Mouse (Mus musculus): ENCODE measurements around the gene Scap. TPM values are rescaled to one million over a fixed set of nuclear protein-coding genes. Genes with fewer than 3 reads are reported as not detected.
"Not testable (repeated sequence)": the region's sequence is repeated elsewhere in the genome, so short reads cannot be mapped to it uniquely, and the experiment has no call there.

Scap gene
- polyA plus RNA-seq, 1 experiment = 42.1 TPM

- peaks cover 5% of the 10 kb centered on the region for H3K4me1 ChIP-seq (ENCODE audit: control insufficient read depth, insufficient read depth, low read length)
- WGBS = 46% methylated on average over 5 of the region's 5 CpGs
- no peak for DNase-seq
- H3K4me3 ChIP-seq (replicated peaks; ENCODE audit: extremely low read depth, low read depth, low read length) = no peak overlapping the region
- TF ChIP-seq POLR2A (IDR thresholded peaks at IDR 0.05; ENCODE audit: borderline replicate concordance, extremely low read depth, low read depth, low read length) (no peak), CTCF (IDR thresholded peaks at IDR 0.05; ENCODE audit: insufficient read depth, low read length) (no peak)
Measured at GRCm38 (mm10) chr9:110328946-110329630, 4.0 kb upstream of the Scap start.

- Histone ChIP-seq H3K4me1 (ENCODE audit: control insufficient read depth, insufficient read depth, low read length) (peaks cover 8% of the 10 kb centered on the region), H3K4me3 (replicated peaks; ENCODE audit: extremely low read depth, low read depth, low read length) (no peak overlapping the region)
- no peak for DNase-seq
- TF ChIP-seq CTCF (IDR thresholded peaks at IDR 0.05; ENCODE audit: insufficient read depth, low read length) (no peak), POLR2A (IDR thresholded peaks at IDR 0.05; ENCODE audit: borderline replicate concordance, extremely low read depth, low read depth, low read length) (no peak)
- WGBS = 56% methylated on average over 21 of the region's 21 CpGs
Measured at GRCm38 (mm10) chr9:110329655-110330054, 3.4 kb upstream of the Scap start.

GRCm38 (mm10) chr9:110330341-110330740 lies 2.7 kb upstream of the Scap start:
- DNase-seq = no peak
- no peak overlapping the region for H3K4me3 ChIP-seq (replicated peaks; ENCODE audit: extremely low read depth, low read depth, low read length)
- TF ChIP-seq POLR2A (IDR thresholded peaks at IDR 0.05; ENCODE audit: borderline replicate concordance, extremely low read depth, low read depth, low read length) (no peak), CTCF (IDR thresholded peaks at IDR 0.05; ENCODE audit: insufficient read depth, low read length) (no peak)
- 37% methylated on average over 6 of the region's 6 CpGs for WGBS
- peaks cover 8% of the 10 kb centered on the region for H3K4me1 ChIP-seq (ENCODE audit: control insufficient read depth, insufficient read depth, low read length)

GRCm38 (mm10) chr9:110330913-110331312 lies 2.2 kb upstream of the Scap start:
- H3K4me1 ChIP-seq (ENCODE audit: control insufficient read depth, insufficient read depth, low read length); H3K4me3 ChIP-seq (replicated peaks; ENCODE audit: extremely low read depth, low read depth, low read length); DNase-seq: not testable (repeated sequence)
- 86% methylated on average over 5 of the region's 5 CpGs for WGBS

GRCm38 (mm10) chr9:110333896-110334259 lies 790 bp downstream of the Scap start:
- Histone ChIP-seq H3K4me1 (ENCODE audit: control insufficient read depth, insufficient read depth, low read length) (peaks cover 8% of the 10 kb centered on the region), H3K4me3 (replicated peaks; ENCODE audit: extremely low read depth, low read depth, low read length) (peak overlapping the region; percentile 89)
- WGBS = 5% methylated on average over 12 of the region's 12 CpGs
- no peak for DNase-seq
- TF ChIP-seq POLR2A (IDR thresholded peaks at IDR 0.05; ENCODE audit: borderline replicate concordance, extremely low read depth, low read depth, low read length) (no peak), CTCF (IDR thresholded peaks at IDR 0.05; ENCODE audit: insufficient read depth, low read length) (no peak)

- 73% methylated on average over 8 of the region's 8 CpGs for WGBS
- no peak for DNase-seq
- TF ChIP-seq CTCF (IDR thresholded peaks at IDR 0.05; ENCODE audit: insufficient read depth, low read length) = no peak
- no peak for TF ChIP-seq POLR2A (IDR thresholded peaks at IDR 0.05; ENCODE audit: borderline replicate concordance, extremely low read depth, low read depth, low read length)
- H3K4me3 ChIP-seq (replicated peaks; ENCODE audit: extremely low read depth, low read depth, low read length) = no peak overlapping the region
- peaks cover 8% of the 10 kb centered on the region for H3K4me1 ChIP-seq (ENCODE audit: control insufficient read depth, insufficient read depth, low read length)
Measured at GRCm38 (mm10) chr9:110334849-110335248, 1.8 kb downstream of the Scap start.

GRCm38 (mm10) chr9:110340037-110340750 lies 7.1 kb downstream of the Scap start:
- Histone ChIP-seq H3K4me3 (replicated peaks; ENCODE audit: extremely low read depth, low read depth, low read length) (no peak overlapping the region), H3K4me1 (ENCODE audit: control insufficient read depth, insufficient read depth, low read length) (peaks cover 2% of the 10 kb centered on the region; the same call in 1 of the 2 replicates)
- no peak for TF ChIP-seq CTCF (IDR thresholded peaks at IDR 0.05; ENCODE audit: insufficient read depth, low read length)
- WGBS = 82% methylated on average over 5 of the region's 5 CpGs
- DNase-seq = no peak

GRCm38 (mm10) chr9:110342008-110342407 lies 8.9 kb downstream of the Scap start:
- Histone ChIP-seq H3K4me3 (replicated peaks; ENCODE audit: extremely low read depth, low read depth, low read length) (no peak overlapping the region), H3K4me1 (ENCODE audit: control insufficient read depth, insufficient read depth, low read length) (peaks cover 2% of the 10 kb centered on the region; the same call in 1 of the 2 replicates)
- 75% methylated on average over 8 of the region's 8 CpGs for WGBS
- DNase-seq = no peak
- TF ChIP-seq POLR2A (IDR thresholded peaks at IDR 0.05; ENCODE audit: borderline replicate concordance, extremely low read depth, low read depth, low read length) (no peak), CTCF (IDR thresholded peaks at IDR 0.05; ENCODE audit: insufficient read depth, low read length) (no peak)

- DNase-seq = no peak
- Histone ChIP-seq H3K4me1 (ENCODE audit: control insufficient read depth, insufficient read depth, low read length) (peaks cover 2% of the 10 kb centered on the region; the same call in 1 of the 2 replicates), H3K4me3 (replicated peaks; ENCODE audit: extremely low read depth, low read depth, low read length) (no peak overlapping the region)
- TF ChIP-seq CTCF (IDR thresholded peaks at IDR 0.05; ENCODE audit: insufficient read depth, low read length) (no peak), POLR2A (IDR thresholded peaks at IDR 0.05; ENCODE audit: borderline replicate concordance, extremely low read depth, low read depth, low read length) (no peak)
- WGBS = 31% methylated on average over 6 of the region's 6 CpGs
Measured at GRCm38 (mm10) chr9:110343805-110344204, 10.7 kb downstream of the Scap start.

Measured in lung, adult 2 months (tissue).